Mouse (Mus musculus): ENCODE measurements at regions not wholly inside any gene's neighbourhood (a gene's known extent, or its start where the extent isn't known, plus 50 kb on each side); places are given as distances from the start of the nearest gene placed in this dataset.

- DNase-seq = peak; percentile 92
These were observed 98.2 kb upstream of the Mgme1 start for GRCm38 (mm10) chr2:144172100-144172770.

- no peak for DNase-seq
These were observed 96.9 kb upstream of the Mgme1 start for GRCm38 (mm10) chr2:144173358-144174106.

DNA sequence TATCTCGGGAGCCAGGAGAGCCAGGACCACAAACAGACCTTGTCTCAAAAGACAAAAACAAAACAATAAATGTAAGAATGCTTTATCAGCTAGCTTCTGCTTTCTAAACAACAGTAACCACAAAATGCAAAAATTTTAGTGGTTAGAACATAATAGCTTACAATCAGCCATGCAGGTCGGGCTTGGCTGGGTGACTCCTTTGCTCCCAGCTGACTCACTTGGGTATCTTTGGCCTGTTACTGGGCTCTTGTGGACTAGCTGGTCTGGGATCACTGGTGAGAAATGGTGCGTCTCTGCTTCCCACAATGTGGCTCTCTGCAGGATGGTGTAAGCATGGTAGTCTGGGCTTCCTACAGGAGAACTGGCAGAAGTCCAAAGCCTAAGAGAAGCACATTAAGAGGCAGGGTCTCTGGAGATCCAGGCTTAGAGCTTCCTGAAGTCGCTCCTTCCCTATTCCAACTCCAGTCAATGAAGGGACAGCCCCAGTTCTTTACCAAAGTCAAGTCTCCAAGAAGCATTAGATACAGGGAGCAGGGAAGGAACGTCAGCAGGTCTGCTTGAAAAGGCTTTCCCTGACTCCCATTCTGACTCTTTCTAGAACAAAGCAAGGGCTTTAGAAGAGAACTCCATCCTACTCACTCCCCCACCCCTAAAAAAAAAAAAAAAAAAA lies 96.0 kb upstream of the Mgme1 start:
- DNase-seq = no peak

DNA sequence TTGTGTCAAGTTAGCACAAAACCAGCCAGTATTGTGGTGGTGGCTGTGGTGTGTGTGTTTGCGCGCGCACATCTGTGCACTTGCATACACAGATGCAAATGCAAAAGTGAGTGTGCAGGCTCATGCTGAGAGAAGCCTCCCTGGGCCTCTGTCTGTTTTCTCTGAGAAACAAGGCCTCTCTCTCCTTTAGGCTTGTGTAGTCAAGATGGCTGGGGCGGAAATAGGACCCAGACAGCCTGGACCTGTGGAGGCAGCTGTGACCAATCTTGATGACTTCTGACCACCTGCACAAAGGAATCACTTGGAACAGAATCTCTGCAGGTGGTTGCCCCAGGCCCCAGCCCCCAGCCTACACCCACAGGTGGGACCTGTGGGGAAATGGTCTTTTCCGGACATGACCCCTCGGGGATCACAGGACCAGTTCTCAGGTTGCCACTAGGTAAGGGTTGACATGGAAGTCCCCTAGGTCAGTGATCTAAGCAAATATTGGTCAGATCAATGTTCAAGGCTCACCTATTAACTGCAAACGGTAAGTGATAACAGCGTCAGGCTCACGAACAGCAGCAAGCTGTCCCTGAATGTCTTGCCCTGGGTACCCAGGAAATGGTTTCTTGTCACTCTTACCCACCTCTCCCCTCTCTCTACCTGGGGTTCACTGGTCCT lies 93.8 kb upstream of the Mgme1 start:
- no peak for DNase-seq

DNA sequence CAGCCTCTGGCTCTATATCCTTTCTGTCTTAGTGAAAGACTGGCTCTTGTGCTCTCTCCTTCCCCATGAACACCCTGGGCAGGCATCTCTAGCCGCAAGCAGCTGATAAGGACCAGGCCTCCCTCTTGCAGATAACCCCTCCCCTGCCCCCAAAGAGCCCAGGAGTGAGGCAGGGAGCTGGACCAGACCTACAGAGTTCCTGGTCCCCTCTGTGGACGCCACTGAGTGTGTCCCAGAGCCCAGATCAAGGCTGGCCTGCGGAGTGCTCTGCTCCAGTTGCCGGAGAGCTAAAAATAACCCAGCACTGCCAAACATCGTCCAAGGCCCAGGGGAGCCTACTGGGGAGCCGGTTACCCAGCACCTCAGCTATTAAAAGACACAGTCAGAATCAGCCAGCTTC lies 93.2 kb upstream of the Mgme1 start:
- no peak for DNase-seq

DNA sequence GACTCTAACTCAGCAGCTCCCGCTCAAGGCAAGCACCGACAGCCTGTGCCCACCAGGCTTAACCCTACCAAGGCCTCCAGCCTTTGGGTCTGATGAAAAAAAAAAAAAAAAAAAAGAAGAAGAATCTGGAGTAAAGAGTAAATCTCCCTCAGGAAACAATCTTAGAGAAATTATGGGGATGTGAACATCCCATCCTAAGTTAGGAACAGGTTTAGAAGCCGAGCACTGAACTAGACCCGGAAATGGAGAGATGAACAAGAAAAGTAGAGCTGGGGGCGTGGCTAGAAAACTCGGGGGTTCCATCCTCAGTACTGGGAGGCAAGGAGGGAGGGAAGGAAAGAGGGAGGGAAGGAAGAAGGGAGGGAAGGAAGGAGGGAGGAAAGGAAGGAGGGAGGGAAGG lies 92.5 kb upstream of the Mgme1 start:
- DNase-seq = no peak

GRCm38 (mm10) chr2:144182108-144182507 lies 88.4 kb upstream of the Mgme1 start:
- DNase-seq = no peak

- no peak for DNase-seq
These were observed 87.9 kb upstream of the Mgme1 start for GRCm38 (mm10) chr2:144182542-144182941.

DNA sequence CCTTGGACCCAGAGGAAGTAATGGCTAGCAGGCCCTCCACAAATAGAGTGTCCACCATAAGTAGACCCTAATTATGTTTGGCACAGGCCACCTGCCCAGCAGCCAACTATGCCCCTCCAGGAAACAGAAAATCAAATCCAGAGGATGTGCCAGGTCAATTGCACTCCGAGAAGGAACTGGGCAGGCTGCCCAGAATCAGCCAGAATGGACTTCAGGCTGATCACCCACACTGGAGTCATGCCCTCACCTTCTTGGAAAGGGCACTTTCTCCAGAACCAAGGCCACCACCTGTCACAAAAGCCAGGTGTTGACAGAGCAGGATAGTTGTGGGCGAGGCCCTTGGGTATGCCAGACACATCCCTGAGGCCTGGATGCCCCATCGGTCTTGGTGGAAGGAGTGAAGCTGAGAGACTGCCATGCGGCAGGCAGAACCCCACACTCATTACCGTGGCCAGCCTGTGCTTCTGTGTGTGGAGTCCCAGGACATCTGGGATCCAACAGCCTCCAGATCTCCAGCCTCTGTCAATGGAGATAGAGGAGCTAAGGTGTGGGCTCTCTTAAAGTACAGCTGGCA lies 87.0 kb upstream of the Mgme1 start:
- no peak for DNase-seq

GRCm38 (mm10) chr2:144185175-144185574 lies 85.3 kb upstream of the Mgme1 start:
- no peak for DNase-seq

GRCm38 (mm10) chr2:144186426-144186825 lies 84.0 kb upstream of the Mgme1 start:
- DNase-seq = no peak

- no peak for DNase-seq
These were observed 82.4 kb upstream of the Mgme1 start for GRCm38 (mm10) chr2:144188076-144188475.

- no peak for DNase-seq
These were observed 82.0 kb upstream of the Mgme1 start for GRCm38 (mm10) chr2:144188485-144188884.

- DNase-seq = no peak
These were observed 80.7 kb upstream of the Mgme1 start for GRCm38 (mm10) chr2:144189756-144190155.

DNA sequence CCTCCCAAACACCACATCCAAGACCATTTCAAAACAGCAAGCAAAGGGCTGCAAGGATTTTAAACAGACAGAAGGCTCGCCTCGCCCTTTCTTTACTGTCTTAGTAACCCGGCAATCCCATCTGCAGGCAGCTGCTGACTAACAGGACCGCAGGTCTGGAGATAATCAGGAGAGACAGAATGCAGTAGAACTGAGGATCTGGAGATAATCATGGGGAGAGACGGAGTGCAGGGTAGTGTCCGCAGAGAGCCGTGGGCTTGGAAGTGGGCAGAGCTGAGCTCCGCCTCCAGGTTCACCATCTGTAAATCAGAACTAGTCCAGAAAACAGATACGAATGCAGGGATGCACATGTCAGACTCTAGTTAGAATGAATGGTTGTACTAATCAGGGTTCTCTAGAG lies 79.4 kb upstream of the Mgme1 start:
- DNase-seq = no peak

DNA sequence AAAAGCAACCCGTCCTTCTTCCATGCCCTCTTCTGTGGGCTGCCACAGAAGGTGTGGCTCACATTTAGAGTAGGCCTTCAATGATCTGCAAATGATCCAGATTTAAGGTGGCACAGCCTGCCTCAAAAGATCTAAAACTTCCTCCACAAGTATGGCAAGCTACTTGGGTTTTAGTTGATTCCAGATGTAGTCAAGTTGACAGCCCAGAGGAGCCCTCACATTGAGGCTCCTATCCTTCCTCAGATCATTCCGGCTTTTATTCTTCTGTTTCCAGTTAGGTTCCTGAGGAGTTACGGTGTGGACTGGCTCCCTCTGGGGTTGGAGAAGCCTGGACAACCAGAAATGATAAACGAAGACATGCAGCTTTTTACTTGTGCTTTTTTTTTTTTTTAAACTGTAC lies 78.8 kb upstream of the Mgme1 start:
- DNase-seq = no peak

GRCm38 (mm10) chr2:144192428-144192827 lies 78.0 kb upstream of the Mgme1 start:
- no peak for DNase-seq

- DNase-seq = no peak
These were observed 74.6 kb upstream of the Mgme1 start for GRCm38 (mm10) chr2:144195851-144196250.

DNA sequence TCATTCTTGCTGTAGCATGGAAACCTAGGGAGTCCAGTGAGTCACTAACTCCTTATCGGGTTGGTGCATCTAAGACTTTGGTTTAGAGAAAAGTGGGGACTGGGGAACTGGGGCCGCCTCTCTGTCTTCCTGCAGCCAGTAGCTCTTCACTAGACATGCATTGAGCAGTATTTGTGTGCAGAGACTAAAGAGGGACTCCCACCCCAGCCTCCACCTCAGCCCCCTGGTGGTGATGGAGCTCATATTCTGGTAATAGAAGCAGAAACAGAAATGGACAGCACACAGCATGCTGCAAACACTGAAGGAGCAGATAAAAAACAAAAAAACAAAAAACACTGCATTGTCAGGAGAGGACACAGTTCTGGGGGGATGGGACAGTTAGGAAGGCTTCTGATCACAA lies 73.3 kb upstream of the Mgme1 start:
- DNase-seq = no peak

- no peak for DNase-seq
These were observed 72.0 kb upstream of the Mgme1 start for GRCm38 (mm10) chr2:144198326-144199051.

Data from retina, postnatal 1 day (tissue).